Mouse (Mus musculus) splenic B cell, adult 2 months (primary cell): ENCODE measurements around the gene Hoxa5.

Source experiments
- DNase-seq: peaks from one replicate; pipeline ENCODE4 v3.0.0-alpha.2; 2011; ENCODE audit warnings: low read depth, low spot score
- H3K27me3 ChIP-seq: 2 replicates; pipeline ENCODE4 v1.6.1; 2012; ENCODE audit warnings: mild to moderate bottlenecking, low read length, moderate library complexity, mixed read lengths; ENCODE audit not compliant: control insufficient read depth, poor library complexity, insufficient read depth, severe bottlenecking
- H3K36me3 ChIP-seq: 2 replicates; pipeline ENCODE4 v1.6.1; 2012; ENCODE audit warnings: mild to moderate bottlenecking, low read length, moderate library complexity, mixed read lengths; ENCODE audit not compliant: control insufficient read depth, poor library complexity, insufficient read depth, severe bottlenecking

Hoxa5 gene

GRCm38 (mm10) chr6:52215771-52216535 is 11.6 kb upstream of the Hoxa5 start:
- peaks cover 6% of the 10 kb centered on the region for H3K27me3 ChIP-seq
- H3K36me3 ChIP-seq, result no peaks in the 10 kb centered on the region
- no peak for DNase-seq

GRCm38 (mm10) chr6:52215070-52215469 is 10.7 kb upstream of the Hoxa5 start:
- Histone ChIP-seq H3K36me3 (no peaks in the 10 kb centered on the region), H3K27me3 (peaks cover 6% of the 10 kb centered on the region)
- no peak for DNase-seq

- DNase-seq, result no peak
- Histone ChIP-seq H3K27me3 (peaks cover 6% of the 10 kb centered on the region), H3K36me3 (no peaks in the 10 kb centered on the region)
Measured at GRCm38 (mm10) chr6:52214271-52214670, 9.9 kb upstream of the Hoxa5 start.

GRCm38 (mm10) chr6:52213119-52213986 is 9.0 kb upstream of the Hoxa5 start, which contains the start of the genes Hoxa3 and Gm28308:
Gene Hoxa3 (minus strand): TSS chr6:52213336.
Gene Gm28308 (minus strand): TSS chr6:52213339.
- no peaks in the 10 kb centered on the region for H3K36me3 ChIP-seq
- no peak for DNase-seq

GRCm38 (mm10) chr6:52212556-52213118 is 8.2 kb upstream of the Hoxa5 start:
- Histone ChIP-seq H3K36me3 (no peaks in the 10 kb centered on the region), H3K27me3 (peaks cover 4% of the 10 kb centered on the region)
- DNase-seq, result no peak

More at GRCm38 (mm10) chr6:52213119-52213986, 9.0 kb upstream of the Hoxa5 start, which contains the start of the genes Hoxa3 and Gm28308:
- H3K27me3 ChIP-seq, result peaks cover 6% of the 10 kb centered on the region

GRCm38 (mm10) chr6:52211961-52212360 is 7.6 kb upstream of the Hoxa5 start:
- DNase-seq, result no peak
- H3K27me3 ChIP-seq, result peaks cover 4% of the 10 kb centered on the region
- no peaks in the 10 kb centered on the region for H3K36me3 ChIP-seq

GRCm38 (mm10) chr6:52211170-52211935 is 7.0 kb upstream of the Hoxa5 start:
- Histone ChIP-seq H3K27me3 (peaks cover 4% of the 10 kb centered on the region), H3K36me3 (no peaks in the 10 kb centered on the region)
- peak; percentile 78 for DNase-seq

- no peaks in the 10 kb centered on the region for H3K36me3 ChIP-seq
- peaks cover 4% of the 10 kb centered on the region for H3K27me3 ChIP-seq
- DNase-seq, result no peak
Measured at GRCm38 (mm10) chr6:52209685-52210046, 5.3 kb upstream of the Hoxa5 start.

- peaks cover 4% of the 10 kb centered on the region for H3K27me3 ChIP-seq
- no peaks in the 10 kb centered on the region for H3K36me3 ChIP-seq
- DNase-seq, result peak; percentile 15
Measured at GRCm38 (mm10) chr6:52208868-52209684, 4.7 kb upstream of the Hoxa5 start.

- DNase-seq, result peak; percentile 11
- H3K27me3 ChIP-seq, result peaks cover 2% of the 10 kb centered on the region
- no peaks in the 10 kb centered on the region for H3K36me3 ChIP-seq
Measured at GRCm38 (mm10) chr6:52208072-52208867, 3.9 kb upstream of the Hoxa5 start, which contains the start of gene Hoxa6. Gene Hoxa6 (minus strand): TSS chr6:52208722.

GRCm38 (mm10) chr6:52207684-52207976 is 3.2 kb upstream of the Hoxa5 start:
- no peak for DNase-seq
- Histone ChIP-seq H3K27me3 (peaks cover 2% of the 10 kb centered on the region), H3K36me3 (no peaks in the 10 kb centered on the region)

GRCm38 (mm10) chr6:52206882-52207683 is 2.7 kb upstream of the Hoxa5 start:
- DNase-seq, result no peak
- peaks cover 2% of the 10 kb centered on the region for H3K27me3 ChIP-seq
- H3K36me3 ChIP-seq, result no peaks in the 10 kb centered on the region
